Mouse (Mus musculus) gastrocnemius, adult 18-20 months (tissue): ENCODE measurements around the gene Ptprb. TPM values are rescaled to one million over a fixed set of nuclear protein-coding genes. Genes with fewer than 3 reads are reported as not detected.

Experiments
- DNase-seq: peaks from one replicate; pipeline ENCODE4 v3.0.0; 2021; ENCODE audit warnings: low spot score
- total RNA-seq, 2 experiments: library from RNA; stranded (reverse); gene quantifications; 2 replicates each; pipeline ENCODE4 v1.2.3; 2021

Gene Ptprb
- total RNA-seq, 2 experiments from 2014 or later = 21.1 to 24.0 TPM

- DNase-seq = no peak
These were observed 142.9 kb downstream of the Ptprb start for GRCm38 (mm10) chr10:116418121-116418726.

- DNase-seq = no peak
These were observed 145.7 kb downstream of the Ptprb start for GRCm38 (mm10) chr10:116420976-116421375.

- no peak for DNase-seq
These were observed 147.2 kb downstream of the Ptprb start for GRCm38 (mm10) chr10:116422551-116422950.

- no peak for DNase-seq
These were observed 149.6 kb downstream of the Ptprb start for GRCm38 (mm10) chr10:116424921-116425320.

GRCm38 (mm10) chr10:116426176-116426575, 150.9 kb downstream of the Ptprb start:
- no peak for DNase-seq

GRCm38 (mm10) chr10:116428026-116428780, 152.9 kb downstream of the Ptprb start:
- DNase-seq = no peak

- no peak for DNase-seq
These were observed 157.1 kb downstream of the Ptprb start for GRCm38 (mm10) chr10:116432421-116432820.

GRCm38 (mm10) chr10:116435455-116435854, 160.1 kb downstream of the Ptprb start:
- no peak for DNase-seq

Other genes starting within 250 kb of the Ptprb start
- not detected for gene 4933416C03Rik, start 161.6 kb upstream of the Ptprb start, total RNA-seq
- gene Kcnmb4, start 198.4 kb downstream of the Ptprb start, total RNA-seq = not detected